Comparison of ENCODE assay signal across 16 mouse cellular contexts in genomic region chr11:68022895-68023294, GRCm38 (mm10). TPM values are rescaled to one million over a fixed set of nuclear protein-coding genes. Genes with fewer than 3 reads are reported as not detected.
A peak's percentile ranks its signal among the peaks of the same experiment; 100 is the strongest.
DNase-seq lines count a peak whose midpoint lies in the region; ATAC-seq and TF ChIP-seq lines count a peak whose summit lies in the region.
"Had no signal": no experiment of that assay in that cellular context is flagged by ENCODE, and none has a peak within 500 bp of the region (broad histone marks: within the 10 kb centered on the region; RNA-seq: fewer than 3 reads in every experiment).

No protein-coding gene starts in this region.

- no peak for TF ChIP-seq CTCF in kidney, postnatal 0 days (IDR thresholded peaks at IDR 0.05; ENCODE audit: low read depth)
- no peak for TF ChIP-seq CTCF in stomach, postnatal 0 days (IDR thresholded peaks at IDR 0.05; ENCODE audit: low read depth)

- H3K27me3 ChIP-seq in kidney, postnatal 0 days (ENCODE audit: insufficient read depth, low read length) = no peaks in the 10 kb centered on the region
- no peaks in the 10 kb centered on the region for H3K27me3 ChIP-seq in heart, embryonic 16.5 days (ENCODE audit: control insufficient read depth, insufficient read depth, low read length)
- H3K27me3 ChIP-seq in lung, embryonic 16.5 days (ENCODE audit: control insufficient read depth, insufficient read depth, low read depth, low read length) = no peaks in the 10 kb centered on the region
- H3K27me3 ChIP-seq in stomach, postnatal 0 days (ENCODE audit: control insufficient read depth, insufficient read depth, low read length) = no peaks in the 10 kb centered on the region
- no peaks in the 10 kb centered on the region for H3K27me3 ChIP-seq in midbrain, embryonic 16.5 days (ENCODE audit: control insufficient read depth, insufficient read depth, low read depth, low read length)
- H3K27me3 ChIP-seq: CH12.LX; embryonic facial prominence, embryonic 13.5 days; forebrain, embryonic 12.5 days; neural tube, embryonic 13.5 days had no signal

- H3K4me1 ChIP-seq in kidney, postnatal 0 days (replicated peaks; ENCODE audit: insufficient read depth, low read length) = peaks cover 11% of the 10 kb centered on the region
- peaks cover 10% of the 10 kb centered on the region for H3K4me1 ChIP-seq in heart, embryonic 16.5 days (ENCODE audit: control insufficient read depth, insufficient read depth, low read length)
- H3K4me1 ChIP-seq in lung, embryonic 16.5 days (replicated peaks; ENCODE audit: control insufficient read depth, insufficient read depth, low read length) = peaks cover 23% of the 10 kb centered on the region
- no peaks in the 10 kb centered on the region for H3K4me1 ChIP-seq in stomach, postnatal 0 days (replicated peaks; ENCODE audit: control insufficient read depth, insufficient read depth)
- H3K4me1 ChIP-seq in midbrain, embryonic 16.5 days (ENCODE audit: control insufficient read depth, insufficient read depth, low read length) = no peaks in the 10 kb centered on the region
- H3K4me1 ChIP-seq: forebrain, embryonic 12.5 days had no signal

- no peak overlapping the region for H3K27ac ChIP-seq in kidney, postnatal 0 days
- H3K27ac ChIP-seq in heart, embryonic 16.5 days (ENCODE audit: low read length) = no peak overlapping the region; the same call in 1 of the 2 replicates
- peak overlapping the region; percentile 74 for H3K27ac ChIP-seq in lung, embryonic 16.5 days (ENCODE audit: low read length)
- H3K27ac ChIP-seq in stomach, postnatal 0 days (replicated peaks) = no peak overlapping the region
- H3K27ac ChIP-seq in midbrain, embryonic 16.5 days (ENCODE audit: low read length) = no peak overlapping the region
- H3K27ac ChIP-seq: embryonic facial prominence, embryonic 13.5 days; forebrain, embryonic 12.5 days; neural tube, embryonic 13.5 days had no signal

- no peak overlapping the region for H3K9ac ChIP-seq in kidney, postnatal 0 days (ENCODE audit: low read depth, low read length)
- H3K9ac ChIP-seq in heart, embryonic 16.5 days (ENCODE audit: low read length) = no peak overlapping the region
- H3K9ac ChIP-seq in lung, embryonic 16.5 days (ENCODE audit: low read length) = no peak overlapping the region
- no peak overlapping the region for H3K9ac ChIP-seq in stomach, postnatal 0 days (ENCODE audit: low read length)
- no peak overlapping the region for H3K9ac ChIP-seq in midbrain, embryonic 16.5 days (ENCODE audit: low read depth, low read length)
- H3K9ac ChIP-seq: embryonic facial prominence, embryonic 13.5 days; forebrain, embryonic 12.5 days; neural tube, embryonic 13.5 days had no signal

- no peak for TF ChIP-seq EP300 in stomach, postnatal 0 days (optimal IDR thresholded peaks at IDR 0.05)

- no peaks in the 10 kb centered on the region for H3K9me3 ChIP-seq in kidney, postnatal 0 days (replicated peaks; ENCODE audit: low read length)
- H3K9me3 ChIP-seq in heart, embryonic 16.5 days (replicated peaks; ENCODE audit: control insufficient read depth, low read length) = no peaks in the 10 kb centered on the region
- no peaks in the 10 kb centered on the region for H3K9me3 ChIP-seq in lung, embryonic 16.5 days (ENCODE audit: control insufficient read depth, low read length)
- no peaks in the 10 kb centered on the region for H3K9me3 ChIP-seq in stomach, postnatal 0 days (ENCODE audit: control insufficient read depth, low read length)
- no peaks in the 10 kb centered on the region for H3K9me3 ChIP-seq in midbrain, embryonic 16.5 days (replicated peaks; ENCODE audit: control insufficient read depth, low read length, poor library complexity, severe bottlenecking)
- H3K9me3 ChIP-seq: embryonic facial prominence, embryonic 13.5 days; forebrain, embryonic 12.5 days; neural tube, embryonic 13.5 days had no signal

- no peak overlapping the region for H3K4me3 ChIP-seq in kidney, postnatal 0 days (replicated peaks; ENCODE audit: low read depth, low read length)
- no peak overlapping the region for H3K4me3 ChIP-seq in heart, embryonic 16.5 days (ENCODE audit: low read length)
- H3K4me3 ChIP-seq in lung, embryonic 16.5 days (ENCODE audit: low read length) = no peak overlapping the region
- H3K4me3 ChIP-seq in stomach, postnatal 0 days (ENCODE audit: low read depth, low read length) = no peak overlapping the region
- H3K4me3 ChIP-seq in midbrain, embryonic 16.5 days (ENCODE audit: low read depth, low read length) = no peak overlapping the region
- H3K4me3 ChIP-seq: embryonic facial prominence, embryonic 13.5 days; forebrain, embryonic 12.5 days; neural tube, embryonic 13.5 days had no signal

- H3K36me3 ChIP-seq in kidney, postnatal 0 days (ENCODE audit: insufficient read depth, low read length) = 0 out of 2 replicates have a peak, but pooled peaks cover 3% of the 10 kb centered on the region
- no peaks in the 10 kb centered on the region for H3K36me3 ChIP-seq in heart, embryonic 16.5 days (ENCODE audit: control insufficient read depth, insufficient read depth)
- H3K36me3 ChIP-seq in lung, embryonic 16.5 days (ENCODE audit: control insufficient read depth, insufficient read depth, low read length) = no peaks in the 10 kb centered on the region
- no peaks in the 10 kb centered on the region for H3K36me3 ChIP-seq in stomach, postnatal 0 days (ENCODE audit: control insufficient read depth, insufficient read depth, low read length)
- H3K36me3 ChIP-seq in midbrain, embryonic 16.5 days (ENCODE audit: control insufficient read depth, insufficient read depth, low read length) = no peaks in the 10 kb centered on the region
- H3K36me3 ChIP-seq: forebrain, embryonic 12.5 days had no signal

- 52% methylated on average over 5 of the region's 5 CpGs for WGBS in kidney, postnatal 0 days
- 55% methylated on average over 5 of the region's 5 CpGs for WGBS in heart, embryonic 16.5 days
- WGBS in lung, embryonic 16.5 days = 30% methylated on average over 5 of the region's 5 CpGs
- WGBS in stomach, postnatal 0 days = 42% methylated on average over 5 of the region's 5 CpGs
- 87% methylated on average over 5 of the region's 5 CpGs for WGBS in midbrain, embryonic 16.5 days

- no peak for ATAC-seq in kidney, postnatal 0 days (replicated peaks; ENCODE audit: low FRiP score, low read depth)
- peak; percentile 41; the same call in 1 of the 2 replicates for ATAC-seq in heart, embryonic 16.5 days (replicated peaks; ENCODE audit: extremely low read depth, insufficient read depth, low FRiP score)
- ATAC-seq in lung, embryonic 16.5 days (ENCODE audit: low read depth) = peak; percentile 92
- peak; percentile 53; the same call in 1 of the 2 replicates for ATAC-seq in stomach, postnatal 0 days (ENCODE audit: low FRiP score, low TSS enrichment)
- ATAC-seq in midbrain, embryonic 16.5 days = no peak

- peak; percentile 82 for DNase-seq in kidney, postnatal 0 days (ENCODE audit: low spot score)
- DNase-seq in kidney, postnatal 25 days = no peak
- DNase-seq in stomach, postnatal 0 days (ENCODE audit: low spot score) = no peak
- DNase-seq in thymus, postnatal 4 days = no peak
- DNase-seq: cerebellum, adult 11 months; cerebellum, postnatal 36 days; gastrocnemius, postnatal 14 days; liver; spleen, adult 18-20 months had no signal

- H3K4me2 ChIP-seq in kidney, postnatal 0 days (ENCODE audit: low read length) = no peak overlapping the region
- H3K4me2 ChIP-seq in heart, embryonic 16.5 days (ENCODE audit: low read depth, low read length) = no peak overlapping the region
- H3K4me2 ChIP-seq in lung, embryonic 16.5 days (ENCODE audit: low read depth, low read length) = no peak overlapping the region
- H3K4me2 ChIP-seq in stomach, postnatal 0 days (replicated peaks; ENCODE audit: low read depth) = no peak overlapping the region
- H3K4me2 ChIP-seq in midbrain, embryonic 16.5 days (ENCODE audit: low read length) = no peak overlapping the region
- H3K4me2 ChIP-seq: embryonic facial prominence, embryonic 13.5 days; forebrain, embryonic 12.5 days; neural tube, embryonic 13.5 days had no signal

RNA-seq across cellular contexts. Expression of gene Stx8, which starts 56.9 kb away (rescaled TPM):
- polyA plus RNA-seq in kidney, postnatal 0 days (2015; fragmentation: Nextera tagmentation; extraction: Ambion mirVana) = 79.6 and 84.5 TPM in 2 replicates
- 52.3 and 58.7 TPM in 2 replicates for polyA plus RNA-seq in heart, embryonic 16.5 days (2015; fragmentation: Nextera tagmentation; extraction: Ambion mirVana)
- 59.3 and 64.7 TPM in 2 replicates for polyA plus RNA-seq in lung, embryonic 16.5 days (2015; fragmentation: Nextera tagmentation; extraction: Ambion mirVana)
- polyA plus RNA-seq in stomach, postnatal 0 days (2015; fragmentation: Nextera tagmentation; extraction: Ambion mirVana) = 71.0 and 76.1 TPM in 2 replicates
- 64.1 and 69.3 TPM in 2 replicates for polyA plus RNA-seq in midbrain, embryonic 16.5 days (2015; fragmentation: Nextera tagmentation; extraction: Ambion mirVana)

RNA-seq across cellular contexts. Expression of gene Cfap52, which starts 57.4 kb away (rescaled TPM):
- 2.9 and 3.9 TPM in 2 replicates for polyA plus RNA-seq in kidney, postnatal 0 days (2015; fragmentation: Nextera tagmentation; extraction: Ambion mirVana)
- 0.45 and 1.8 TPM in 2 replicates for polyA plus RNA-seq in heart, embryonic 16.5 days (2015; fragmentation: Nextera tagmentation; extraction: Ambion mirVana)
- 9.7 and 13.3 TPM in 2 replicates for polyA plus RNA-seq in lung, embryonic 16.5 days (2015; fragmentation: Nextera tagmentation; extraction: Ambion mirVana)
- 0.35 and 0.42 TPM in 2 replicates for polyA plus RNA-seq in stomach, postnatal 0 days (2015; fragmentation: Nextera tagmentation; extraction: Ambion mirVana)
- 4.6 and 5.1 TPM in 2 replicates for polyA plus RNA-seq in midbrain, embryonic 16.5 days (2015; fragmentation: Nextera tagmentation; extraction: Ambion mirVana)

Comparison
In these comparisons a context has a peak if more than half of its experiments do, and no peak if none do; other contexts are left out.
1. ATAC-seq: peak in heart, embryonic 16.5 days (single experiment), lung, embryonic 16.5 days (single experiment) and stomach, postnatal 0 days (single experiment); none in kidney, postnatal 0 days (single experiment) and midbrain, embryonic 16.5 days (single experiment).